Mouse (Mus musculus): ENCODE results near the gene Slc39a5. TPM values are rescaled to one million over a fixed set of nuclear protein-coding genes. Genes with fewer than 3 reads are reported as not detected.

Slc39a5 gene
- total RNA-seq, 2 experiments from 2014 or later, result 0.29 TPM; not detected in 1

GRCm38 (mm10) chr10:128403931-128404330 lies 2.9 kb upstream of the Slc39a5 start:
- no peak for TF ChIP-seq CTCF (conservative IDR thresholded peaks at IDR 0.05)

GRCm38 (mm10) chr10:128401638-128402037 lies 609 bp upstream of the Slc39a5 start:
- DNase-seq (ENCODE audit: low spot score in 2 of 2), result no peak
- TF ChIP-seq CTCF (conservative IDR thresholded peaks at IDR 0.05), result no peak
- Histone ChIP-seq H3K27ac (no peak overlapping the region), H3K4me3 (no peak overlapping the region)

More at GRCm38 (mm10) chr10:128403931-128404330, 2.9 kb upstream of the Slc39a5 start:
- DNase-seq (ENCODE audit: low spot score in 2 of 2), result no peak
- H3K4me3 ChIP-seq, result no peak overlapping the region
- H3K27ac ChIP-seq, result no peak overlapping the region

- H3K27ac ChIP-seq, result no peak overlapping the region
- no peak for TF ChIP-seq CTCF (conservative IDR thresholded peaks at IDR 0.05)
- H3K4me3 ChIP-seq, result no peak overlapping the region
- no peak for DNase-seq (ENCODE audit: low spot score in 2 of 2)
Observed at GRCm38 (mm10) chr10:128400338-128400737, 691 bp downstream of the Slc39a5 start.

GRCm38 (mm10) chr10:128397466-128397865 lies 3.6 kb downstream of the Slc39a5 start:
- Histone ChIP-seq H3K27ac (0 out of 2 replicates have a peak overlapping the region, but pooled peaks have one; percentile 14), H3K4me3 (no peak overlapping the region)
- no peak for DNase-seq (ENCODE audit: low spot score in 2 of 2)
- TF ChIP-seq CTCF (conservative IDR thresholded peaks at IDR 0.05), result no peak

DNA sequence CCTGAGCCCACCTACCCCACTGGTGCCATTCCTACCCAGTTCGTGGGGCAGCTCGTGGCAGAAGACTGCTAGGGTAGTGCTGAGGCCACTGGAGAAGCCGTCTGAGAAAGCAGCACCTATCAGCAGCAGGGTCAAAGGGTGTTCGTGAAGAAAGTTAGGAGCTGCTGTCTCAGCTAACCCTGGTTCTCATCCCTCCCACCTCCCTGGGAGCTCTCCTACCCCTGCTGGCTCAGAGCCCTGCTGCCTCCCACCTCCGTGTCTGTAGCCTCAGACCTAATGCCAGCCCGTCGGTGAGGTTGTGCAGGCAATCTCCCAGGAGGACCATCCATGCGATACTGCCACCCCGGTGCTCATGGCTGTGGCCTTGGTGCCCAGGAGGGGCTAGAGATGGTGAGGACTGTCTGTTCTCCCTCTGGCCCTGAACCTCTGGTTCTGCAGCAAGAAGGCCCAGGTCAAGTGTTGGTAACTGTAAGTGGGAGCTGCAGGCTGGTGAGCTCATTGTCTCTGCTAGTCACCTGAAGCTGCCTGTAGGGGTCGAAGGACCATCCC lies 4.2 kb downstream of the Slc39a5 start:
- no peak for DNase-seq (ENCODE audit: low spot score in 2 of 2)
- no peak overlapping the region for H3K4me3 ChIP-seq
- TF ChIP-seq CTCF (conservative IDR thresholded peaks at IDR 0.05), result no peak

DNA sequence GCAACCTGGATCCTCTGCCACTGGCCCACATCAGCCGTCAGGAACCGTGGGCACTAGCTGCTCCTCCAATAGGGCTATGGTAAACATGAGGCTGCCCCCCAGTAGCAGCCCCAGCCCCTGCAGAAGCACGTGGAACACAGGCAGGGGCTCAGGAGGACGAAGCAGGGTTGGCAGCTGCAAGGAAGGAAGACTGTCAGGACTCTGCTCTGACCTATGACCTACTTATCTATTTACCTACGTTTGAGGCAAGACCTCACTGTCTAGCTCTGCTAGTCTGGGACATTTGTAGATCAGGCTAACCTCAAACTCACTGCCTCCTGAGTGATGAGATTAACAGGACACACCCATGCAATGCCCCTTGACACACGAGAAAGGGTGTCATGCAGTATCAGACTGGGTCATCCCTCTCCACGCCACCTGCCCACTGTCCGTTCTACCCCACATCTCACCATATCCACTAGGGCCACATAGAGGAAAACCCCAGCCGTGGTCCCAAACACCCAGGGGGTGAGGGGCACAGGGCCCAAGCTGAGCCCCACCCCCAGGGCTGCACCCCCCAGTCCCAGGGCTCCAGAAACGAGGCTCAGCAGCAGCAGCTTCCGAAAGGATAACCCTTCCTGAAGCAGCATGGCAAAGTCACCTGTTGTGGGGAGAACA lies 4.9 kb downstream of the Slc39a5 start:
- no peak for TF ChIP-seq CTCF (conservative IDR thresholded peaks at IDR 0.05)
- H3K27ac ChIP-seq, result no peak overlapping the region
- H3K4me3 ChIP-seq, result no peak overlapping the region
- no peak for DNase-seq (ENCODE audit: low spot score in 2 of 2)

More for the DNA sequence above, 4.2 kb downstream of the Slc39a5 start:
- 0 out of 2 replicates have a peak overlapping the region, but pooled peaks have one; percentile 14 for H3K27ac ChIP-seq

GRCm38 (mm10) chr10:128391850-128392249 lies 9.2 kb downstream of the Slc39a5 start:
- no peak for DNase-seq (ENCODE audit: low spot score in 2 of 2)
- H3K4me3 ChIP-seq, result no peak overlapping the region
- H3K27ac ChIP-seq, result no peak overlapping the region
- TF ChIP-seq CTCF (conservative IDR thresholded peaks at IDR 0.05), result no peak

- TF ChIP-seq CTCF (conservative IDR thresholded peaks at IDR 0.05), result no peak
- no peak overlapping the region for H3K4me3 ChIP-seq
- no peak for DNase-seq (ENCODE audit: low spot score in 2 of 2)
- H3K27ac ChIP-seq, result no peak overlapping the region
Observed at GRCm38 (mm10) chr10:128390366-128390765, 10.7 kb downstream of the Slc39a5 start.

- no peak overlapping the region; the same call in 1 of the 2 replicates for H3K27ac ChIP-seq
- no peak for DNase-seq (ENCODE audit: low spot score in 2 of 2)
- H3K4me3 ChIP-seq, result no peak overlapping the region
- no peak for TF ChIP-seq CTCF (conservative IDR thresholded peaks at IDR 0.05)
Observed at GRCm38 (mm10) chr10:128389570-128389969, 11.5 kb downstream of the Slc39a5 start.

DNA sequence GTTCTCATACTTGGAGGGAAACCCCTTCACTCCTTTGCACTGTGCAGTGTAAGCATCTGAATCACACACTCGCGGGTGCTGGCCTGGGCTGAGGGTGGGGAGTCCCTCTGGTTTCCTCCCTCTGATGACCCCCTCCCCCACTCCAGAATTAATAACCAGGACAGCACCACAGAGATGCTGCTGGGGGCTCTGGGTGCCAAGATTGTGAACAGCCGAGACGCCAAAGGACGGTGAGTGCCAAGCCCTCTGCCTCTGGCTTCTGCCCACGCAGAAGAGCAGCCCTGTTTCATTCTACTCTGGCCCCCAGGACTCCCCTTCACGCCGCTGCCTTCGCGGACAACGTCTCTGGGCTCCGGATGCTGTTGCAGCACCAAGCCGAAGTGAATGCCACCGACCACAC lies 12.1 kb downstream of the Slc39a5 start:
- no peak for DNase-seq (ENCODE audit: low spot score in 2 of 2)
- no peak for TF ChIP-seq CTCF (conservative IDR thresholded peaks at IDR 0.05)
- Histone ChIP-seq H3K4me3 (no peak overlapping the region), H3K27ac (peak overlapping the region; percentile 32; the same call in 1 of the 2 replicates)

- no peak overlapping the region for H3K27ac ChIP-seq
- no peak for DNase-seq (ENCODE audit: low spot score in 2 of 2)
- H3K4me3 ChIP-seq, result no peak overlapping the region
- no peak for TF ChIP-seq CTCF (conservative IDR thresholded peaks at IDR 0.05)
Observed at GRCm38 (mm10) chr10:128385902-128386301, 15.1 kb downstream of the Slc39a5 start.

- Histone ChIP-seq H3K27ac (no peak overlapping the region), H3K4me3 (no peak overlapping the region)
- no peak for DNase-seq (ENCODE audit: low spot score in 2 of 2)
- no peak for TF ChIP-seq CTCF (conservative IDR thresholded peaks at IDR 0.05)
Observed at GRCm38 (mm10) chr10:128382482-128382881, 18.5 kb downstream of the Slc39a5 start.

DNA sequence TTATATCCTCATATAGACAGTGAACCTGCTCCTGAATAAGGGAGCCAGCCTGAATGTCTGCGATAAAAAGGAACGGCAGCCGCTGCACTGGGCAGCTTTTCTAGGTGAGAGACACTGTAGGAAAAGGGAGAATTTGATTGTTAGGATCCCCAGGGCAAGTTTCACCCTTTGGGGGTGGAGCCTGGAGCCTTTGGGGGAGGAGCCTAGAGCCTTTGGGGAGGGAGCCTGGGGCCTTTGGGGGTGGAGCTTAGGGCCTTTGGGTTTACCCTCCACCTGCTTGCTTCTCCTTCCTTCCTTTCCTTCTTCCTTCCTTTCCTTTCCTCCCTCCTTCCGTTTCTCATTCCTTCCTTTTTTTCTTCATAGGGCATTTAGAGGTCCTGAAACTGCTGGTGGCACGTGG lies 20.5 kb downstream of the Slc39a5 start:
- H3K27ac ChIP-seq, result no peak overlapping the region
- no peak for DNase-seq (ENCODE audit: low spot score in 2 of 2)
- no peak for TF ChIP-seq CTCF (conservative IDR thresholded peaks at IDR 0.05)
- H3K4me3 ChIP-seq, result no peak overlapping the region

- Histone ChIP-seq H3K4me3 (peak overlapping the region; percentile 4; the same call in 1 of the 2 replicates), H3K27ac (peak overlapping the region; percentile 5; the same call in 1 of the 2 replicates)
- TF ChIP-seq CTCF (conservative IDR thresholded peaks at IDR 0.05), result no peak
- DNase-seq (ENCODE audit: low spot score in 2 of 2), result no peak
Observed at GRCm38 (mm10) chr10:128379260-128379659, 21.8 kb downstream of the Slc39a5 start.
